Mouse (Mus musculus) gastrocnemius, adult 8-10 months (tissue): Measurements from ENCODE around the gene 4930524B15Rik. TPM values are rescaled to one million over a fixed set of nuclear protein-coding genes. Genes with fewer than 3 reads are reported as not detected.
"Not testable (repeated sequence)": the region's sequence is repeated elsewhere in the genome, so short reads cannot be mapped to it uniquely, and the experiment has no call there.

Experiments used
- DNase-seq, 2 experiments: peaks; one replicate each; pipeline ENCODE4 v3.0.0; 2022; ENCODE audit warnings: low spot score in 2 of 2
- total RNA-seq, 4 experiments: library from RNA; stranded (reverse); gene quantifications; 2 replicates each; pipeline ENCODE4 v1.2.4; 2022

4930524B15Rik gene
- total RNA-seq, result not detected

DNA sequence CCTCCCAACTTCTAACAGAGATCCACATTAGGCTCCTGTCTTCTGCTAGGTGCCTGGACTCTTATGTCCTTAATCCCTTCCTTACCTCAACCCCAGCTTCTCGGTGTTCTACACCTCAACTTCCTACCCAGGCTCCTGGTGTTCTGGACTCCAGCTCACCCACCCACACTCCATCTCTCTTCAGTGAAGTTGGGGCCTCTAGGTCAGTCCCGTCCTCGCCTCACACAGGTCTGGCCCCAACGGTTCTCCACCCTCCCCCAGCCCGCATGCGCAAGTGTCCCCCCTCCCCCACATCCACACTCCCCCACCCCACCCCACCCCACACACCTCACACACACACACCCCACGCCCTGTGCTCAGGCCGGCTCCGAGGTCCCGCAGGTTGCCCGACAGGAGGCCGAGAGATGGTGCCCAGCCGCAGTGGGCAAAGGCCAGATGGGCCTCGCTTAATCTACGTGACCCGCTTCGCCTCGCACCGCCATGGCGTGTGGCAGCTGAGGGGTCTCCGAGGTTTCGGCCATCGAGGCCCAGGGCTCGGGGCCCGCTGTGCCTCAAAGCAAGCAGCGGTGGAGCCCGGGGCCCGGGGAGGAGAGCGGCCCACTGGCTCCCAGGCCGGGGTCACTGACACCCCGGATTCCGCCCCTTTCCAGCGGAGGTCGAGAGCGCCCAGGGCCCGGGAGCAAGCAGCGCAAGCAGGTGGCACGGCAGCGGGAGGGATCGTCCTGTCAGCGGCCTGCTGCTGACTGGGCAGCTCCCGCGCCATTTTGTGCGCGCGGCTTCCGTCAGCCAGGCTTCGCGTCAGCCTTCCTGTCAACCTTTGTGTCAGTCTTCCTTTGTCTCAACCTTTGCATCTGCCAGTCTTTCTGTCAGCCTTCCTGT is at the start of gene 4930524B15Rik:
4930524B15Rik (plus strand) TSS at position 337 of the 879 bp plus-strand sequence.
- DNase-seq, result no peak

DNA sequence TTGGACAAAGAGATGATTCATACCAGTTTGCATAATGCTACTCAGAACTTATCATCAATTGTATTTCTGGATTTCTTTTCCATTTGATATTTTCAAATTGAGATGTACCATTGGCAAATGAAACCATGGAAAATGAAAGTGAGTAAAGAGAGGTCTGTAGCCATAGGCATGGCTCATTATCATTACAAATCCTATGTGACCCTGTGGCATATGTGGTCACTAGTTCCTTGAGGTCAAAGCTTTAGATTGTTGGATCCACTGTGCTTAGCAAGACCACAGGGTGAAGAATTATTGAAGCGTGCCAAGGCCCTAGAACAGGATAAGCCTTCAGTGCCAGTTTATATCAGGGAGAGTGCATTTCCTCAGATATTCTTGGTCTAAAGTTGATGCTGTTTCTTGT is 47.6 kb upstream of the 4930524B15Rik start:
- DNase-seq, result no peak

DNA sequence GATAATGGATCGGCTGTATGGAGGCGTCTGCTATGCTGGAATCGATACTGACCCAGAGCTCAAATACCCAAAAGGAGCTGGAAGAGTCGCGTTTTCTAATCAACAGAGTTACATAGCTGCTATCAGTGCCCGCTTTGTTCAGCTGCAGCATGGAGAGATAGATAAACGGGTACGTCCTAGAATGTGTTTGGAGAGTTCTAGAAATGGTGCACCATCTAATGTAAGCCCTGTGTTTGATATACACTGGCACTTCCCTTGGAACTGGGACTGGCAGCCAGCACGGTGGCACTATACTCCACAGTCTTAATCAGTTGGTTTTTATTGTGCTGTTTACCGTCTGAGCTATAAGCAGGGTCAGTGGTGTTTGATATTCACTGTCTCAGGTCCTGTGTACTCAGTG is 35.3 kb upstream of the 4930524B15Rik start:
- no peak for DNase-seq

DNA sequence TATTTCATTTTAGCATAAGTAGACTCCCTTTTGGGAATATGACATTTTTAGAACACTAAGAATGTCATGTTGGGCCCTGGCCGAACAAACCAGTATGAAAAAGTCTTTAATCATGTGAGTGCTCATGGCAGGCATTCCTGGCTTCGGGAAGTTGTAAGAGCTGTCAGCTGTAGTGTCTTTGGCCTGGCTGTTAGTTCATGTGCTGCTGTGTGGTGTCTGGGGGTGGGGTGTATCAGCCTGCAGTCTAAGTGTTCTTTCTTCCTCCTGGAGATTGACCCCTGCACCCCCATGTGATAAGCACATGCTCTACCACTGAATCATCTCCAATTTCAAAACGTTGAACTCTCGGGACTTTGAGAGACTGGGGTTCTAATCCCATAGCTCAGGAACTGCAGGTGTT is 29.7 kb upstream of the 4930524B15Rik start:
- no peak for DNase-seq

DNA sequence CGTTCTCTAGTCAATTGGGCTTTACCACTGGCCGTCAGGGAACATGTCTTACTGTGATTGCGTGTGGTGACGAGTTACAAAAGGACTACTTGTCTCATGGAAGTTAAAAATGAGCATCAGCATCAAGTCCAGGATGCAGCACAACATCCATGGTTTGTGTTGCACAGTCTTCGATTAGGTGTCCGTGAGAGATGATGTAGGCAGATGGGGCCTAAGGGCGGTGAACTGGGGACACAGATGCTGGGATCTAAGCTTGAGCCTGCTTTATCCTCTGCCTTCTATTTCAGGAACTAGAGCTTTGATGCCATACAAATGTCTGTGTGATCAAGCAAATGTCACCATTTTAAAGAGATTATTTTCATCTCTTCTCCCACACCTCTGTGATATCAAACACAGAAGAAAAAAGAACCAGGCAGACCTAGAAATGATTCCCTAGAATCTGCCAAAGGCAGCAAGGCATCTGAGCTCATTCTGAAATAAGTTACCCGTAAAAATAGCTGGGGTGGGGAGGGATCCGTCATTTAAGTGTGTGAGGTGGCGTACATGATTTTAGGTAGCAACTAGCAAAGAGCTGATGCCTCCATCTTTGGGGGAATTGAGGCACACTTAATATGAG is 28.4 kb upstream of the 4930524B15Rik start:
- no peak for DNase-seq

DNA sequence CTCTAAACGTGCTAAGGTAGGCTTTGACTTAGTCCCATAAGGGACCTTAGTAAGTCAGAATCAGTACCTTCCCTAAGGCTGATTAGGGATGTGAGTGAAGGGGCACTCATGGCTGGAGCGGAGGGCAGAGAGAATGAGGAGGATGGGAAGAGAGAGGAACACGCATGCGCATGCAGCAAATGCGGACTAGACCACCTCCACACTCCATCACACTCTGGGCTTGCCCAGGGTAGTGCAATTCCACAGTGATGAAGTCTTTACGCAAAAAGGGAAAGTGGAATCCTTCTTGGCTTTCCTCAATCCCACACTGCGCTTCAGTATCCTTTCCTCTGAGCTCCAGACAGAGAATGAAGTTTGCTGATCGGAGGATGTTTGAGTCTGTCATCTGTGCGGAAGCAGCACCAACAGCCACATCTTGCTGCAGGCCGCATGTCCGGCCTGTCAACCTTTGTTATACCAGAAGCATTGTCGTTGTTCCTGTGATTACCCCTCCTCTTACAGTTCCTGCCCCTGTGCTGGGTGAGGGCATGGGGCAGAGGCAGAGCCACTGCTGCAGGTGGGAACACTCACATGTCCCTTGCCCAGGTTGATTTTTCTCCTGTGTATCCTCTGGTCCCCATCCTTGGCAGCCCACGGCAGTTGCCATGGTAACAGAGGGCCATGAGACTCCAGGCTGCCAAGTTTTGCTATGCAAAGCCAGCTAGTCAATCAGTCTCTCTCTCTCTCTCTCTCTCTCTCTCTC is 24.3 kb upstream of the 4930524B15Rik start:
- DNase-seq, result no peak

DNA sequence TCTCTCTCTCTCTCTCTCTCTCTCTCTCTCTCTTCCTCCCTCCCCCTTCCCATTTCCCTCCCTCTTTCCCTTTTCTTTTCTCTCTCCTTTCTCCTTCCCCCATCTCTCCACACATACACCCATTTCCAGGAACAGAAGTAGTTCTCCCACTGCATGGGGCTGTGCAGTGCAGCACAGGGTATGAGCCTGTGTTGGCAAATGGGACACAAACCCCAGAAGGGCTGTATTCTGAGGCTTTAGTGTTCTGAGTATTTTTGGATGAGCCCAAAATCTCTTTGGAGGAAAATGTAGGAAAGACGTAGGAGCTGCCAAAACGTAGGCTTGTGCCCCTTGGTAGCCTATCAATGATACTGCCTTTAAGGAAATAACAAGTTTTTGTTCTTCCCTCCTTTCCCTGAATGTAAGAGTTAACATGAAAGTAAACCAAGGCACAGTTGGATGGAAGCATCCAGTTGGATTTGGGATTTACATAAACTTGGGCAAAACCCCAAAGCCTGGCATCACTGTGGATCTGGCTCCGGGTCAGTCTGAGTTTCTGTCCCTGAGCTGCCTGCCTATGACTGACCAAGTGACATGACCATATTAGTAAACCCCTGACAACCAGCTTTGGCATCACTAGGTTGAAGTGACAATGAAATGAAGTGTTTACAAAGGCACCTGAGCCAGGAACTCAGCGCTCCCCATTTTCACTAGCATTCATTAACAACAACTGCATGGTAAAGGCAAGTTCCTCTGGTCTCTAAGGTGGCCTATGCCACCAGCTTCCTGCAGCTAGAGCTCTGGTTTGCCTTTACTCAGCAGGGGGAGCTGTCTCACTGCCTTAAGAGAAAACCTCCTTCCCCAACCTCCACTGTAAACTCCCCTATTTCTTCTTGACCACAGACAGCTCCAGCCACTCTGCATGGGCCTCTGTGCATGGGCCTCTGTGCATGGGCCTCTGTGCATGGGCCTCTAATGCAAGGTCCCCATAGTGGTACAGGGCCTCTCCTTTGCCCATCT is 23.5 kb upstream of the 4930524B15Rik start:
- no peak for DNase-seq

GRCm38 (mm10) chr11:31945471-31945870 is 19.9 kb upstream of the 4930524B15Rik start:
- no peak for DNase-seq

DNA sequence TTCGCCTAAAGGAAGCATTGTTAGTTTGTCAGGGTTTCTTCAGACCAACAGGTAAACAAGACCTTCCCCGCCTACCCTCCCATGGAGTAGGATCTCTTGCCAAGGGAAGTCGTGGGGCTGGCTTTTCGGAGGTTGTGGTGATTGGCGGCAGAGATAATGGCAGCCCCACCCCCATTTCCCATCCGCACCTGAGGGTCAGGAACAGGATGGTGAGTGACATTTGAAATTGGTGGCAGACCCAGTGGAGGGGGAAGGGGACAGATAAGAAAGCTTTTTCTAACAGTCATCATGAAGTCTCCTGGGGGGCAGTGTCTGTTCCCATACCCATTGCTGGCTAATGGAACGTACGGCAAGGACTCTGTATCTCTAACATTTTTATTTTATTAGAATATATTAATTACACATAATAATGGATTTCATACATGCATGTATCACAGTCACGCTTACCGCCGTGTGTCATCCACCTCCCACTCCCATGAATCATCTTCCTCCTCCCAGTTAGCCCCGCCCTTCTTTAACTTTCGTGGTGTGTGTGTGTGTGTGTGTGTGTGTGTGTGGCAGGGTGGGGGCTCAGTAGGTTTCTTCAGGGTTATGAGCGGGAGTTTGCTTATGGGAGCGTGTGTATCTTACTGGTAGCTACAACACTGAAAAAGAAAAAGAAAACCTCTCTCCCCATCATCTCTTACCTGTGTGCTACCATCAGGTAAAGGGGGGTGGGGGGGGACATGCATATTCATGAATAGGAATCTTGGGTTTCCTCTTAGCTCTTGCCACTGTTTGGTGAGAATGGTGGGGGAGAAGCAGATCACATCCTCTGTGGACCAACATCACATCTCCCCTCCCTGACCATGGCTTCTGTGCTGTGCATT is 16.7 kb upstream of the 4930524B15Rik start:
- DNase-seq, result no peak

GRCm38 (mm10) chr11:31949331-31949785 is 16.0 kb upstream of the 4930524B15Rik start:
- no peak for DNase-seq

- no peak for DNase-seq
Observed at GRCm38 (mm10) chr11:31960071-31960470, 5.3 kb upstream of the 4930524B15Rik start.

DNA sequence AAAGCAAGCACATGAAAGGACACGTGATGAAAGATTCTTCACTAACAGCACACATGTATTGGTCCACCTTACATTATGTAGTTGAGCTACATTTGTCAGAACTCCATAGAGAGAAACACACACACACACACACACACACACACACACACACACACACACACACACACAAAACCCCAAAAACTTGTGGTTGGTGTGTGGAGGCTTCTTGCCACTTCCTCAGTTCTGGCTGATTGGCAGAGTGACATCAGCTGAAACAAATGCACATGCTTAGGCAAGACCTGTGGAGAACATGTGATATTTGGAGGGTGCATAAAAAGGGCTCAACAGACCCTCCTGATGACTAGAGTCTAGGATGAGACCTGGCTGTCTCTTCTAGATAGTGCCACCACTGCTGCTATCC is 1.4 kb upstream of the 4930524B15Rik start:
- DNase-seq, result no peak

DNA sequence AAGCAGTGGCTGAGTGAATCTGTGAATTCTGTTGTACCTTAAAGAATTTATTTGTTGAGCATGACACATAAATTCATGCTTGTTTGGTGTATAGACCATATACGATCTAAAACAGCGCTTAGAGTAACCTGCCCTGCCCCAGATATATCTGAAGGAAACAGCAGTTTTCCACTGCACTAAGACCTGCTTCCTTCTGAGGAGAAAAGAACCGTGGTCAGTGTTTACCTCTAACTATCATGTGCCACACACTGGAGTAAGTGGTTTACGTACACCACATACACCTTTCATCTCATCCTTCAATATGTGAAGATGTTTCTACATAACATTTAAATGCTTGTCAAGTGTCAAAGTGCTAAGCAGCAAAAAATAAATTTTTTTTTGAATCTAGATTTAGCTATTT is 8.7 kb downstream of the 4930524B15Rik start:
- DNase-seq, result no peak

- DNase-seq, result no peak
Observed at GRCm38 (mm10) chr11:31974826-31975225, 9.4 kb downstream of the 4930524B15Rik start.

- DNase-seq, result no peak
Observed at GRCm38 (mm10) chr11:31975678-31976077, 10.3 kb downstream of the 4930524B15Rik start.

- no peak for DNase-seq
Observed at GRCm38 (mm10) chr11:31976137-31976536, 10.7 kb downstream of the 4930524B15Rik start.

DNA sequence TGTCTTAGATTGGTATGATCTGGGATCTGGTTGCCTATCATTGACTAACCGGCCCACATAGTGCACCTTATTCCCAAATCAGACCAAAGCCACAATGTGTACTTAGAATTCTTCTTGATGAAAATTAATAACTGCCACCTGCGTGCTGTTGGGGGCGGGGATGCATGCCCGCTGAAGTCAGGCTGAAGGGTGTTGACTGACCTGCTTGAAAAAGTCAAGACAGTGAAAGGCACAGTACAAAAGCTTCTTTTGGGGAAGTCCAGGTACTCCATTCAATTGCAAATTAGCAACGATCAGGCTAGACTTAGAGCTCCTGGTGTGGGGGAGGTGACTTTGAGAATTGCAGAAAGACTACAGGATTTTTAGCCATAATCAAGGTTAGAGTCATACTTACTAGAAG is 14.7 kb downstream of the 4930524B15Rik start:
- not testable (repeated sequence) for DNase-seq

- no peak for DNase-seq
Observed at GRCm38 (mm10) chr11:31981830-31982229, 16.4 kb downstream of the 4930524B15Rik start.

GRCm38 (mm10) chr11:31982247-31982943 is 17.0 kb downstream of the 4930524B15Rik start:
- not testable (repeated sequence) for DNase-seq
